Mouse (Mus musculus) cortical plate, adult 2 months (tissue): ENCODE measurements around the gene Apol7a. TPM values are rescaled to one million over a fixed set of nuclear protein-coding genes. Genes with fewer than 3 reads are reported as not detected.

Experiments used
- H3K27ac ChIP-seq: fragments of 200-500 bp; 2 replicates; pipeline ENCODE4 v1.5.1; 2012; ENCODE audit warnings: low read length, control low read depth, inconsistent platforms; ENCODE audit not compliant: insufficient read depth
- H3K4me1 ChIP-seq: fragments of 200-500 bp; 2 replicates; pipeline ENCODE4 v1.6.1; 2011; ENCODE audit warnings: low read length; ENCODE audit not compliant: control insufficient read depth, insufficient read depth
- H3K4me3 ChIP-seq: fragments of 200-500 bp; 2 replicates; pipeline ENCODE4 v1.5.1; 2011; ENCODE audit warnings: mild to moderate bottlenecking, low read length, control low read depth; ENCODE audit not compliant: insufficient read depth
- CTCF ChIP-seq: fragments of 200-500 bp; IDR thresholded peaks from 2 replicates; pipeline ENCODE4 v1.5.1; 2011; ENCODE audit warnings: mild to moderate bottlenecking, control low read depth, low read length; ENCODE audit not compliant: insufficient read depth; ENCODE audit errors: extremely low read depth
- POLR2A ChIP-seq: fragments of 200-500 bp; IDR thresholded peaks from 2 replicates; pipeline ENCODE4 v1.6.1; 2011; ENCODE audit warnings: mild to moderate bottlenecking, low read length, control low read depth; ENCODE audit not compliant: insufficient read depth; ENCODE audit errors: extremely low read depth
- polyA plus RNA-seq: library from polyadenylated mRNA; depleted of rRNA; stranded (reverse); fragments of >200 nt; gene quantifications from 2 replicates; pipeline ENCODE4 v1.2.3, GENCODE M21; 2012

The Apol7a gene
- polyA plus RNA-seq, 1 experiment = 1.1 TPM

DNA sequence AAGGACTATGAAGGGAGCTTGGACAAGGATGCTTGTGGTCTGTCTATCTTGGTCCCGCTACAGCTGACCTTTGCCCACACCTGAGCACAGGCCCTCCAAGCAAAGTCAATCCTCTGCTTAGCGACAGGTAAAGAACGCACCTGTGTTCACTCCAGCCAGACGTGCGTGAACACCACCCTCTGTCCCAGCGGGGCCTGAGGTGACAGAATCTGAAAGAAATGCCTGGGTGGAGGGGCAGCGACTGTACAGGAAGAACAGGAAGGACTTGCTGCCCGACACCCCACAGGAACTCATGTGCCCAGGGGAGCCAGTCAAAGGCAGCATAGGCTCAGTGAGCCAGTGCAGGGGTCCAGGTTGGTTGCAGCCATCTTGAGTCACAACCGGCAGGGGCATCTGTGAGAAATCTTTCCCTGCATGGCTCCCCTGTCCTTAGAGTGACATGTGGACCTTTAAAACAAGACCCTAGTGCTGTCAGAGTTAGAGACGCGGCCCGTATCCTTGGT lies 30.0 kb downstream of the Apol7a start:
- Histone ChIP-seq H3K27ac (no peak overlapping the region), H3K4me3 (no peak overlapping the region), H3K4me1 (peaks cover 9% of the 10 kb centered on the region)
- TF ChIP-seq POLR2A (no peak), CTCF (no peak)

DNA sequence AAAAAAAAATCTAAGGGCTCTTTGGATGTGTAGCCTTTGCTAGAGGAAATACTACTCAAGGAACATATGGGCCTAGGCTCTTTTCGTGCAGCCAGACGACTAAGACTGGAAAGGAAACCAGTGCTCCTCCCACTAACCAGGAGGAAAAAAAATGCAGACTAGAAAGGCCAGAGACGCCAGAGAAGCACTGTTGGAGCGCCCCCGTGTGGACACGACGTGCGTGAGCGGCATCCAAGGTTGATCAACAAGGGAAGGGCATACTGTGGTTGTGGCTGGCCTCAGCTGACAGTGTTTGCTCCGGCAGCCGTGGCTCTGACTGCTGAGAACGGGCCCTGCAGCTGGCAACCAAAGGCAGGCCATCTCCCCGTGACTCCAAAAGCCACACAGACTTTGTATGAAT lies 30.8 kb downstream of the Apol7a start:
- Histone ChIP-seq H3K4me1 (peaks cover 14% of the 10 kb centered on the region), H3K27ac (no peak overlapping the region), H3K4me3 (no peak overlapping the region)
- TF ChIP-seq CTCF = peak; percentile 92
- TF ChIP-seq POLR2A = peak; percentile 82

GRCm38 (mm10) chr15:77367504-77367903 lies 31.4 kb downstream of the Apol7a start:
- Histone ChIP-seq H3K27ac (peak overlapping the region; percentile 45; the same call in 1 of the 2 replicates), H3K4me3 (no peak overlapping the region), H3K4me1 (peaks cover 16% of the 10 kb centered on the region)
- TF ChIP-seq CTCF (no peak), POLR2A (no peak)

DNA sequence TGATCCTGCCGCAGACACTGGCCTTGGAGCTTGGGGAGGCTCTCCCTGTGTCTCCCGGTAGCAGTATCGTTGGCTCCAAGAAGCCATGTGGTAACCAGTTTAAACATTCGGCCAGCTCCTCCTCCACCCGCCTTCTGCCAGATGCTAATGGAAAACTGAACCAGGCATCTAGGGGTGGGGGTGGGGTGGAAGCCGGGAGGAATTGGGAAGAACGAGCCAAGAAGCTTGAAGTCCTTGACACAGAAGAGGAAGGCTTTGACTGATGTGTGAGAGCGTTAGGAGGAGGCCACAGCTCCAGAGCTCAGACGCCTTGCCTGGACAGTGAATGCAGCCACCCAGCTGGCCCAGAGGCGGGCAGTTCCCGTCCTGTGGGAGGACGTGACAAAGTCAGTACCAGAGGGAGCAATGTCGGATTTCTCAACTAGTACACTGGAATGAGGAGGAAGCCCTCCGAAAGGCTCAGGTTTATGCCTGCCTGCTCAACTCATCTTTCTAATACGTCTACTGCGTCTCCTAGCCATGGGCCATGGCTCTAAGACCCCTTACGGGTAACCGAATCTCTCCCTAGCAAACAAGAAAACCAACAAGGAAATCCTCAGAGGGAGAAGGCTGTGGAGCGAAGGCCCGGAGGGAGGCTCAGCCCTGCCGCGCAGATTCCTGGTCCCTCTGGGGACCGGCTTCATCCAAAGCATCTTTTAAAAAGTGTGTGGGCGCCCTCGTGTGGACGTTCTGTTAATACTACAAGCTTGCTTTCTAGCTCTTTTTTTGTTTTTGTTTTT lies 32.0 kb downstream of the Apol7a start:
- TF ChIP-seq POLR2A (peak; percentile 15; the same call in 1 of the 2 replicates), CTCF (peak; percentile 46)
- Histone ChIP-seq H3K4me3 (no peak overlapping the region), H3K27ac (peak overlapping the region; percentile 94), H3K4me1 (peaks cover 16% of the 10 kb centered on the region)

DNA sequence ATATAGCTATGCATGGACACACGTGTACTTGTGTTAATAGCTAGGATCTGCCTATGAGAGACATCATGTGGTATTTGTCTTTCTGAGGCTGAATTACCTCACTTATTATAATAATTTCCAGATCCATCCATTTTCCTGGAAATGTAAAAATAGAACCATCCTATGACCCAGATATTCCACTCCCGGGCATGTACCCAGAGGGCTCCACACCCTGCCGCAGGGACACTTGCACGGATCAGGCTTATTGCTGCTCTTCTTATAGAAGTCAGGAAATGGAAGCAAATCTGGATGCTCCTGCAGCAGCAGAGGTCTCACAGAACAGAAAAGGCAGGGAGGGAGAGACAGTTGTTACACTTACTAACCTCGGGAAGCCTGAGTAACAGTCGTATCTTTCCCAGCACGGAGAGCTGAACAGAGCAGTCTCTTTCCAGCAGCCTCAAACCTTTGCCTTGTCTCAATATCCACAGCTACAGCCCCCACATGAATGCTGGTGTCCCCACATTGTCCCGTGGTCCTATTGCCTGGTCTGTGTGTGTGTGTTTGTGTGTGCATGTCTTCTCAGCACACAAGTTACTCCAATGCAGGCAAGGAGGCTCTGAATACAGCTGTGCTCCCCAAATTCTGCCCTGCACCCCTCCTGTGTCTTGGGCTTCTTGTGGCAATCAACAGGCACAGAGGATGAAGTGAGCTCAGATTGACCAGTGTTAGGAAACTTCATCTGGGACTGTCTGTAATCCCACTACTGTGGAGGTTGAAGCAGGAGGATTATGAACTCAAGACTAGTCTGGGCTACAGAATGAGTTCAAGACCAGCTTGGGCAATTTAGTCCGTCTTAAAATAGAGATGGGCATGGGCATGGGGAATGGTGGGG lies 33.0 kb downstream of the Apol7a start:
- Histone ChIP-seq H3K4me1 (peaks cover 16% of the 10 kb centered on the region), H3K4me3 (no peak overlapping the region), H3K27ac (peak overlapping the region; percentile 52)
- TF ChIP-seq CTCF (no peak), POLR2A (no peak)

DNA sequence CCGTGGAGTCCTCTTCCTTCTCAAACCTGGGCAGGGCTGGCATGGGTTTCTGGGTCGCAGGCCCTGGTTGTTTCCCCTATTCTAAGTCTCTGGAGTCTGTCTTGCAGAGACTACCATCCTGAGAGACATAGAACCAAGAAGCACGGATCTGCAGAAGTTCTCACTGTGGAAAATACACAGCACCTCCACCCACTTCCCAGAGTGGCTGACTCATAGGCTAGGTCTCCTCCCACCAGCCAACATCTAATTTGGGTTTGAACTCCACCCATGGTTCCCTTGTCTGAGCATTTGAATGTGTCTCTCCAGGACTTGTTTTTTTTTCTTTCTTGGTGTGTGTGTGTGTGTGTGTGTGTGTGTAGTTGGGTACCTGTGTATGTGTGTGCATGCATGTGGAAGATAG lies 34.9 kb downstream of the Apol7a start:
- TF ChIP-seq POLR2A (no peak), CTCF (no peak)
- H3K27ac ChIP-seq = peak overlapping the region; percentile 58
- H3K4me1 ChIP-seq = peaks cover 16% of the 10 kb centered on the region

DNA sequence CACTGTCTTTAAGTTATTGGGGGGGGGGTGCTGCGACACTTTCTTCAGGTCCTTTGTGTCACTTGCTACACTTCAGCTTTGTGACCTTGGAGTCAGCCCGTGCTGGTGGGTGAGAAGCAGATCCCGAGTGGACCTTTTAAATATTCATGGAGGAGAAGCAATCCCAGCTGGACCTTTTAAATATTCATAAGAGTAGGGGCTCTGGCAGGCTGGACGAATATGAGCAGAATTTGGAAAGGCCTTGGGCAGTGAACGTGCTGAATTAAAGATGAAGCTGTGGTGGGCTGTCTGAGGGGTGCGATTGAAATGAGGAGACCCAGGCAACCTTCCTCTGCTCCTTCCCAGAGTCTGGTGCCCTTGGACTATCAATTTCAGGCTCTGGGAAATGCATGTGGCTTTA lies 35.3 kb downstream of the Apol7a start:
- TF ChIP-seq POLR2A (no peak), CTCF (no peak)
- Histone ChIP-seq H3K27ac (peak overlapping the region; percentile 58), H3K4me3 (no peak overlapping the region), H3K4me1 (peaks cover 16% of the 10 kb centered on the region)

More for the DNA sequence above, 34.9 kb downstream of the Apol7a start:
- H3K4me3 ChIP-seq = no peak overlapping the region

- Histone ChIP-seq H3K27ac (no peak overlapping the region), H3K4me1 (peaks cover 16% of the 10 kb centered on the region), H3K4me3 (no peak overlapping the region)
- TF ChIP-seq CTCF = no peak
- TF ChIP-seq POLR2A = no peak
Measured at GRCm38 (mm10) chr15:77362952-77363351, 36.0 kb downstream of the Apol7a start.

GRCm38 (mm10) chr15:77359905-77360304 lies 39.0 kb downstream of the Apol7a start:
- H3K27ac ChIP-seq = no peak overlapping the region
- TF ChIP-seq POLR2A = no peak
- TF ChIP-seq CTCF = no peak

More at GRCm38 (mm10) chr15:77359905-77360304, 39.0 kb downstream of the Apol7a start:
- H3K4me3 ChIP-seq = no peak overlapping the region
- peaks cover 13% of the 10 kb centered on the region for H3K4me1 ChIP-seq
